Mouse (Mus musculus): ENCODE measurements around the gene Atp13a2.

The Atp13a2 gene

GRCm38 (mm10) chr4:141030541-141031206 is 44.0 kb downstream of the Atp13a2 start:
- in situ Hi-C loops (cut with MseI, MboI), result loop anchor here in 1 of 2 experiments (10.0 kb wide), 1 partner anchor 56 kb away; no protein-coding TSS in a partner anchor

GRCm38 (mm10) chr4:141031733-141032132 is 45.1 kb downstream of the Atp13a2 start:
- in situ Hi-C loops (cut with MseI, MboI), result loop anchor here in 1 of 2 experiments (10.0 kb wide), 1 partner anchor 57 kb away; no protein-coding TSS in a partner anchor

GRCm38 (mm10) chr4:141033606-141034549 is 47.2 kb downstream of the Atp13a2 start:
- in situ Hi-C loops (cut with MseI, MboI), result loop anchor here in 1 of 2 experiments (10.0 kb wide), 1 partner anchor 59 kb away; no protein-coding TSS in a partner anchor

GRCm38 (mm10) chr4:141041117-141041516 is 54.4 kb downstream of the Atp13a2 start:
- in situ Hi-C loops (cut with MseI, MboI), result no loop called here

GRCm38 (mm10) chr4:141044816-141045215 is 58.1 kb downstream of the Atp13a2 start:
- in situ Hi-C loops (cut with MseI, MboI), result no loop called here

- in situ Hi-C loops (cut with MseI, MboI), result no loop called here
Measured at GRCm38 (mm10) chr4:141048810-141049475, 62.3 kb downstream of the Atp13a2 start.

- in situ Hi-C loops (cut with MseI, MboI), result no loop called here
Measured at GRCm38 (mm10) chr4:141049476-141049835, 62.8 kb downstream of the Atp13a2 start.

- in situ Hi-C loops (cut with MseI, MboI), result no loop called here
Measured at GRCm38 (mm10) chr4:141052442-141052841, 65.8 kb downstream of the Atp13a2 start.

GRCm38 (mm10) chr4:141053138-141053537 is 66.5 kb downstream of the Atp13a2 start:
- in situ Hi-C loops (cut with MseI, MboI), result no loop called here

- in situ Hi-C loops (cut with MseI, MboI), result no loop called here
Measured at GRCm38 (mm10) chr4:141053568-141054161, 67.0 kb downstream of the Atp13a2 start.
